In genomic region chr4:43579256-43579655, GRCm38 (mm10) we compare ENCODE assay signal across 8 mouse cellular contexts. TPM values are rescaled to one million over a fixed set of nuclear protein-coding genes. Genes with fewer than 3 reads are reported as not detected.
DNase-seq lines count a peak whose midpoint lies in the region; ATAC-seq and TF ChIP-seq lines count a peak whose summit lies in the region.

No protein-coding gene starts in this region.

- TF ChIP-seq CTCF in gastrocnemius, adult 2 months (IDR thresholded peaks at IDR 0.05): no peak
- no peak for TF ChIP-seq CTCF in stomach, postnatal 0 days (IDR thresholded peaks at IDR 0.05; ENCODE audit: low read depth)

- 4% methylated on average over 10 of the region's 10 CpGs for WGBS in limb, embryonic 14.5 days
- WGBS in stomach, postnatal 0 days: 5% methylated on average over 10 of the region's 10 CpGs

- peaks cover 26% of the 10 kb centered on the region for H3K4me1 ChIP-seq in limb, embryonic 14.5 days (ENCODE audit: control insufficient read depth, insufficient read depth, low read length)
- H3K4me1 ChIP-seq in stomach, postnatal 0 days (replicated peaks; ENCODE audit: control insufficient read depth, insufficient read depth): 0 out of 2 replicates have a peak, but pooled peaks cover 4% of the 10 kb centered on the region

- intact Hi-C loops in gastrocnemius, adult 2 months (cut with DNase I): loop anchor here (2.0 to 5.0 kb wide), 3 partner anchors 16 to 137 kb away; partner anchors contain the start of genes Creb3, Fam221b, Tesk1 and Tln1
- intact Hi-C loops in gastrocnemius, postnatal 36 days (cut with DNase I): loop anchor here (2.0 kb wide), 1 partner anchor 16 kb away; the partner anchor contains the start of genes Creb3 and Tln1

- H3K36me3 ChIP-seq in limb, embryonic 14.5 days (ENCODE audit: control insufficient read depth, insufficient read depth, low read length): peaks cover 45% of the 10 kb centered on the region
- H3K36me3 ChIP-seq in stomach, postnatal 0 days (ENCODE audit: control insufficient read depth, insufficient read depth, low read length): peaks cover 21% of the 10 kb centered on the region

- H3K4me2 ChIP-seq in limb, embryonic 14.5 days (replicated peaks; ENCODE audit: low read depth, low read length, severe bottlenecking): peak overlapping the region; percentile 93
- H3K4me2 ChIP-seq in stomach, postnatal 0 days (replicated peaks; ENCODE audit: low read depth): peak overlapping the region; percentile 94

- no peak for DNase-seq in gastrocnemius, adult 2 months
- no peak for DNase-seq in gastrocnemius, postnatal 36 days
- DNase-seq in thymus, postnatal 0 days (ENCODE audit: low spot score): peak; percentile 23
- DNase-seq in thymus, adult 18-20 months: no peak
- DNase-seq in limb, embryonic 14.5 days (ENCODE audit: low spot score): no peak
- DNase-seq in stomach, postnatal 0 days (ENCODE audit: low spot score): no peak
- no peak for DNase-seq in urinary bladder, postnatal 36 days (ENCODE audit: low spot score in 2 of 2)
- DNase-seq in layer of hippocampus, adult 8-10 months (ENCODE audit: low spot score in 2 of 2): no peak

- TF ChIP-seq POLR2A in limb, embryonic 14.5 days (IDR thresholded peaks at IDR 0.05; ENCODE audit: borderline replicate concordance, extremely low read depth, insufficient read depth, insufficient read length): no peak

- H3K27ac ChIP-seq in gastrocnemius, adult 2 months: peak overlapping the region; percentile 98
- H3K27ac ChIP-seq in limb, embryonic 14.5 days (replicated peaks; ENCODE audit: low read depth, low read length): peak overlapping the region; percentile 73; the same call in 1 of the 2 replicates
- H3K27ac ChIP-seq in stomach, postnatal 0 days (replicated peaks): peak overlapping the region; percentile 85

- TF ChIP-seq EP300 in stomach, postnatal 0 days (optimal IDR thresholded peaks at IDR 0.05): no peak

- H3K9ac ChIP-seq in limb, embryonic 14.5 days (ENCODE audit: low read depth, low read length, severe bottlenecking): peak overlapping the region; percentile 80
- peak overlapping the region; percentile 83 for H3K9ac ChIP-seq in stomach, postnatal 0 days (ENCODE audit: low read length)

- H3K4me3 ChIP-seq in gastrocnemius, adult 2 months: peak overlapping the region; percentile 96
- H3K4me3 ChIP-seq in limb, embryonic 14.5 days (replicated peaks; ENCODE audit: low read length): peak overlapping the region; percentile 90
- H3K4me3 ChIP-seq in stomach, postnatal 0 days (ENCODE audit: low read depth, low read length): peak overlapping the region; percentile 87

- ATAC-seq in limb, embryonic 14.5 days (ENCODE audit: low FRiP score, low read depth): no peak
- no peak for ATAC-seq in stomach, postnatal 0 days (ENCODE audit: low FRiP score, low TSS enrichment)

- H3K27me3 ChIP-seq in limb, embryonic 14.5 days (ENCODE audit: control insufficient read depth, insufficient read depth, low read length): no peaks in the 10 kb centered on the region
- H3K27me3 ChIP-seq in stomach, postnatal 0 days (ENCODE audit: control insufficient read depth, insufficient read depth, low read length): no peaks in the 10 kb centered on the region

- H3K9me3 ChIP-seq in limb, embryonic 14.5 days (ENCODE audit: control insufficient read depth, low read length): no peaks in the 10 kb centered on the region
- H3K9me3 ChIP-seq in stomach, postnatal 0 days (ENCODE audit: control insufficient read depth, low read length): no peaks in the 10 kb centered on the region

RNA-seq across cellular contexts. Expression of gene Gba2, which starts 0.6 kb away (rescaled TPM):
- 1 to 10 TPM; 4.8 to 5.5 TPM for total RNA-seq in gastrocnemius, adult 2 months (2021)
- 1 to 10 TPM; 3.9 to 6.1 TPM for total RNA-seq in gastrocnemius, postnatal 36 days (2021)
- 26.9 and 29.3 TPM in 2 replicates for polyA plus RNA-seq in thymus, postnatal 0 days (2015; fragmentation: Nextera tagmentation; extraction: Ambion mirVana)
- polyA plus RNA-seq in limb, embryonic 14.5 days (2012; rRNA removed): 39.8 and 50.1 TPM in 2 replicates
- 18.4 and 19.9 TPM in 2 replicates for polyA plus RNA-seq in limb, embryonic 14.5 days (2014; fragmentation: Nextera tagmentation; extraction: Ambion mirVana)
- 25.0 and 26.1 TPM in 2 replicates for polyA plus RNA-seq in stomach, postnatal 0 days (2015; fragmentation: Nextera tagmentation; extraction: Ambion mirVana)
- 10 to 100 TPM; 58.7 to 64.7 (median 60.9) TPM for total RNA-seq in layer of hippocampus, adult 8-10 months (2022)

RNA-seq across cellular contexts. Expression of gene Rgp1, which starts 0.7 kb away (rescaled TPM):
- 10 to 100 TPM; 20.0 to 24.3 TPM for total RNA-seq in gastrocnemius, adult 2 months (2021)
- total RNA-seq in gastrocnemius, postnatal 36 days (2021): 10 to 100 TPM; 17.6 to 20.7 TPM
- 18.9 and 21.1 TPM in 2 replicates for polyA plus RNA-seq in thymus, postnatal 0 days (2015; fragmentation: Nextera tagmentation; extraction: Ambion mirVana)
- 81.9 and 101 TPM in 2 replicates for polyA plus RNA-seq in limb, embryonic 14.5 days (2012; rRNA removed)
- polyA plus RNA-seq in limb, embryonic 14.5 days (2014; fragmentation: Nextera tagmentation; extraction: Ambion mirVana): 33.3 and 35.3 TPM in 2 replicates
- 11.7 and 13.0 TPM in 2 replicates for polyA plus RNA-seq in stomach, postnatal 0 days (2015; fragmentation: Nextera tagmentation; extraction: Ambion mirVana)
- total RNA-seq in layer of hippocampus, adult 8-10 months (2022): 10 to 100 TPM; 46.2 to 69.0 (median 51.0) TPM

RNA-seq across cellular contexts. Expression of gene Msmp, which starts 5.0 kb away (rescaled TPM):
- under 1 TPM in 1 of 2 experiments, not detected in 1; 0.45 TPM for total RNA-seq in gastrocnemius, adult 2 months (2021)
- under 1 TPM in 1 of 2 experiments, not detected in 1; 0.49 TPM for total RNA-seq in gastrocnemius, postnatal 36 days (2021)
- 0.23 TPM in 1 of 2 replicates, not detected in the other for polyA plus RNA-seq in thymus, postnatal 0 days (2015; fragmentation: Nextera tagmentation; extraction: Ambion mirVana)
- 0.24 and 0.88 TPM in 2 replicates for polyA plus RNA-seq in limb, embryonic 14.5 days (2012; rRNA removed)
- polyA plus RNA-seq in limb, embryonic 14.5 days (2014; fragmentation: Nextera tagmentation; extraction: Ambion mirVana): 2.8 and 3.0 TPM in 2 replicates
- 0.25 and 0.34 TPM in 2 replicates for polyA plus RNA-seq in stomach, postnatal 0 days (2015; fragmentation: Nextera tagmentation; extraction: Ambion mirVana)
- total RNA-seq in layer of hippocampus, adult 8-10 months (2022): not detected

RNA-seq across cellular contexts. Expression of gene Tln1, which starts 16.8 kb away (rescaled TPM):
- 10 to 100 TPM; 52.3 to 62.4 TPM for total RNA-seq in gastrocnemius, adult 2 months (2021)
- 10 to 100 TPM; 53.6 to 55.2 TPM for total RNA-seq in gastrocnemius, postnatal 36 days (2021)
- 80.7 and 87.0 TPM in 2 replicates for polyA plus RNA-seq in thymus, postnatal 0 days (2015; fragmentation: Nextera tagmentation; extraction: Ambion mirVana)
- 69.4 and 75.5 TPM in 2 replicates for polyA plus RNA-seq in limb, embryonic 14.5 days (2012; rRNA removed)
- 62.4 and 63.3 TPM in 2 replicates for polyA plus RNA-seq in limb, embryonic 14.5 days (2014; fragmentation: Nextera tagmentation; extraction: Ambion mirVana)
- polyA plus RNA-seq in stomach, postnatal 0 days (2015; fragmentation: Nextera tagmentation; extraction: Ambion mirVana): 42.7 and 60.3 TPM in 2 replicates
- 10 to 100 TPM; 39.3 to 62.9 (median 50.6) TPM for total RNA-seq in layer of hippocampus, adult 8-10 months (2022)

RNA-seq across cellular contexts. Expression of gene Creb3, which starts 17.1 kb away (rescaled TPM):
- total RNA-seq in gastrocnemius, adult 2 months (2021): 10 to 100 TPM; 40.3 to 47.4 TPM
- total RNA-seq in gastrocnemius, postnatal 36 days (2021): 10 to 100 TPM; 31.5 to 38.3 TPM
- 51.7 and 61.2 TPM in 2 replicates for polyA plus RNA-seq in thymus, postnatal 0 days (2015; fragmentation: Nextera tagmentation; extraction: Ambion mirVana)
- 51.7 and 58.0 TPM in 2 replicates for polyA plus RNA-seq in limb, embryonic 14.5 days (2012; rRNA removed)
- 71.4 and 78.5 TPM in 2 replicates for polyA plus RNA-seq in limb, embryonic 14.5 days (2014; fragmentation: Nextera tagmentation; extraction: Ambion mirVana)
- polyA plus RNA-seq in stomach, postnatal 0 days (2015; fragmentation: Nextera tagmentation; extraction: Ambion mirVana): 85.6 and 89.2 TPM in 2 replicates
- total RNA-seq in layer of hippocampus, adult 8-10 months (2022): 10 to 100 TPM; 63.3 to 89.5 (median 69.0) TPM

Comparison
In these comparisons a context has a peak if more than half of its experiments do, and no peak if none do; other contexts are left out.
1. RNA of gene Gba2, which starts 0.6 kb away (total RNA-seq): 58.7 to 64.7 TPM in layer of hippocampus, adult 8-10 months; 3.9 to 6.1 TPM in gastrocnemius, postnatal 36 days and 4.8 to 5.5 TPM in gastrocnemius, adult 2 months; every median in the first group is over 4 times any median in the second.
2. Peak in every context shown above with its lines, with median percentiles within 50 percentile points of each other: H3K27ac ChIP-seq and H3K4me3 ChIP-seq.